Mouse (Mus musculus): Measurements from ENCODE around the gene Lif.

DNA sequence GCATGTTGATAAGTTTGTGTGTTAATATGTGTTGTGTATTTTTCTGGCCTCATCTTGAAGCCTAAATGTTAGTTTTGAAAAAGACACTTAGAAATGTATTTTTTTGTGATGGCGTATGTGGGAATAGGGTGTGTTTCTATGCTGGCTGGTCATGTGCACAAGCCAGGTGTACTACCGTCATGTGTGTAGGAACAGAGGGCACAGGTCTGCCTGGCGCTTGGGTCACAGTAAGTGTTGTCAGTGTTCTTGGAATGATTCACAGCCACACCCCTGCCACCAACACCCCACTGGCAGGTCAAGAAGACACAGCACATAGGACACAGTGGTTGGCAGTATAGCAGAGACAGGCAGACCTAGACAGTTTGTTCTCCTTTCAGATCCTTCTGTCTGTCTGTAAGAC, 8.2 kb upstream of the Lif start:
- TF ChIP-seq ZNF384 (IDR thresholded peaks at IDR 0.05; ENCODE audit: low read depth, low read length) = no peak
- TF ChIP-seq CHD2 (IDR thresholded peaks at IDR 0.05; ENCODE audit: low read depth, low read length) = no peak
- no peak for TF ChIP-seq MAFK (IDR thresholded peaks at IDR 0.05; ENCODE audit: insufficient read depth, low read depth, low read length)

Data from ES-E14 (cell line).